Mouse (Mus musculus) liver, postnatal 0 days (tissue): ENCODE results near the gene Ddx39b.
A peak's percentile ranks its signal among the peaks of the same experiment; 100 is the strongest.

ENCODE experiments used
- CTCF ChIP-seq: sonication (generic); IDR thresholded peaks from 2 replicates; pipeline ENCODE4 v1.5.1; 2016; ENCODE audit warnings: antibody characterized with exemption, low read depth
- EP300 ChIP-seq: IDR thresholded peaks from 2 replicates; pipeline ENCODE4 v1.6.1; 2016; ENCODE audit warnings: antibody characterized with exemption, low read depth, mild to moderate bottlenecking

DNA sequence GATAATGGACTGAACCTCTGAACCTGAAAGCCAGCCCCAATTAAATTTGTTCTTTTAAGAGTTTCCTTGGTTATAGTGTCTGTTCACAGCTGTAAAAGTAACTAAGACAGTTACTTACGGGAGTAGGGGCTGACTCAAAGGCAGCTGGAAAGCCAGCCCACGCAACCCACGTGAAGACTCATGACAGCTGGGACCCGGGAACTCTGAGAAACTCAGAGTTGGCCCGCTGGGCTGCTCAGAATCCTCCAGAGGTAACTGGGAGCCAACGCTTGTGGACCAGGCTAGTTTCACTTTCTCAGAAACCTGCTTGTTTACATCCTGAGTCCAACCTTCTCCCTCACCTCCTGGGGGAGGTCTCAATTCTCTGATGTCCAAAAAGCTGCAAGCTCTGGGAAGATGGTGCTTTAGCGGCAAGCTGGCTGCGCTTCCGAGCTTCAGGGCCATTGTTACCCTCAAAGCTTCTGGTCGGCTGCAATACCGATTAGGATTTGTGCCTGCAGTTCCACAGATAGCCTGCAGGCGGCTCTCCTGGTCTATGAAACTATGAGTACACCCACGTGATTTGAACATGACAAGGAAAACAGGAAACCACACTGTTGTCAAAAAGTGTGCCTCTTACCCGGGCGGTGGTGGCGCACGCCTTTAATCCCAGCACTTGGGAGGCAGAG is 16.4 kb downstream of the Ddx39b start:
- TF ChIP-seq CTCF (peak; percentile 96), EP300 (0 out of 2 replicates have a peak, but pooled peaks have one; percentile 63)
